Mouse (Mus musculus) gastrocnemius, adult 18-20 months (tissue): ENCODE measurements around the gene Elovl6. TPM values are rescaled to one million over a fixed set of nuclear protein-coding genes. Genes with fewer than 3 reads are reported as not detected.

ENCODE experiments used
- DNase-seq: peaks from one replicate; pipeline ENCODE4 v3.0.0; 2021; ENCODE audit warnings: low spot score
- total RNA-seq, 2 experiments: library from RNA; stranded (reverse); gene quantifications; 2 replicates each; pipeline ENCODE4 v1.2.3; 2021

The Elovl6 gene
- total RNA-seq, 2 experiments from 2014 or later: 0.39 to 0.62 TPM

- DNase-seq: no peak
Measured at GRCm38 (mm10) chr3:129566013-129566412, 33.9 kb downstream of the Elovl6 start.

- peak; percentile 32 for DNase-seq
Measured at GRCm38 (mm10) chr3:129566876-129567275, 34.7 kb downstream of the Elovl6 start.

GRCm38 (mm10) chr3:129568506-129568905, 36.4 kb downstream of the Elovl6 start:
- no peak for DNase-seq

- no peak for DNase-seq
Measured at GRCm38 (mm10) chr3:129570989-129571388, 38.8 kb downstream of the Elovl6 start.

- no peak for DNase-seq
Measured at GRCm38 (mm10) chr3:129571642-129572041, 39.5 kb downstream of the Elovl6 start.

GRCm38 (mm10) chr3:129572959-129573358, 40.8 kb downstream of the Elovl6 start:
- no peak for DNase-seq

GRCm38 (mm10) chr3:129573609-129574008, 41.5 kb downstream of the Elovl6 start:
- DNase-seq: no peak

- no peak for DNase-seq
Measured at GRCm38 (mm10) chr3:129575086-129575485, 42.9 kb downstream of the Elovl6 start.

GRCm38 (mm10) chr3:129576522-129576921, 44.4 kb downstream of the Elovl6 start:
- no peak for DNase-seq

- no peak for DNase-seq
Measured at GRCm38 (mm10) chr3:129578741-129579475, 46.8 kb downstream of the Elovl6 start.

- DNase-seq: no peak
Measured at GRCm38 (mm10) chr3:129581024-129581423, 48.9 kb downstream of the Elovl6 start.

- no peak for DNase-seq
Measured at GRCm38 (mm10) chr3:129582449-129582848, 50.3 kb downstream of the Elovl6 start.

GRCm38 (mm10) chr3:129583290-129583689, 51.1 kb downstream of the Elovl6 start:
- DNase-seq: no peak

GRCm38 (mm10) chr3:129587916-129588315, 55.8 kb downstream of the Elovl6 start:
- no peak for DNase-seq

- DNase-seq: no peak
Measured at GRCm38 (mm10) chr3:129588753-129589152, 56.6 kb downstream of the Elovl6 start.

GRCm38 (mm10) chr3:129589705-129590104, 57.5 kb downstream of the Elovl6 start:
- no peak for DNase-seq

- no peak for DNase-seq
Measured at GRCm38 (mm10) chr3:129590548-129591226, 58.5 kb downstream of the Elovl6 start.

- DNase-seq: no peak
Measured at GRCm38 (mm10) chr3:129591251-129591650, 59.1 kb downstream of the Elovl6 start.

GRCm38 (mm10) chr3:129591761-129592160, 59.6 kb downstream of the Elovl6 start:
- no peak for DNase-seq

GRCm38 (mm10) chr3:129593001-129593400, 60.8 kb downstream of the Elovl6 start:
- DNase-seq: no peak

- DNase-seq: no peak
Measured at GRCm38 (mm10) chr3:129593735-129594134, 61.6 kb downstream of the Elovl6 start.

- DNase-seq: no peak
Measured at GRCm38 (mm10) chr3:129596098-129596497, 63.9 kb downstream of the Elovl6 start.

GRCm38 (mm10) chr3:129602289-129602688, 70.1 kb downstream of the Elovl6 start:
- no peak for DNase-seq
